Mouse (Mus musculus): ENCODE measurements around the gene Vim. TPM values are rescaled to one million over a fixed set of nuclear protein-coding genes. Genes with fewer than 3 reads are reported as not detected.

The Vim gene
- total and polyA plus RNA-seq, 3 experiments = 222 to 1,410 (median 451) TPM

DNA sequence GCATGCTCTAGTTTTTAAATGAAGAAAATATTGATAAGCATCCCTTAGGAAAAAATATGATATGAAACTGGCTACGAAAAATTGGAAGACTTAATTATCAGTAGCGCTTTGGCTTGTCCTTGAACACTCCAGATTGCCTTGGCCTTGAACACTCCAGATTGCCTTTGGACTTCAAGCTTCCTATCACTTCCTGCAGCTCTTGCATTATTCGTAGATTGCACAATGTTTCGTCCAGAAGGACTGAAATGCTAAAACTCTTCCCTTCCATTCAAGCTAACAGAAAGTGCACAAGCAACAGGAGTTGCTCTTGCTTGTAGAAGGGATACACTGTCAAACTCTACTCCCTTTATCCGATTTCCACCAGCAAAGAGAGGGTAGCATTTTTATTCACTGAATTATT, 14.4 kb upstream of the Vim start:
- TF ChIP-seq GATA2 (IDR thresholded peaks at IDR 0.05; ENCODE audit: borderline replicate concordance, low read depth, low read length) (no peak), TAL1 (conservative IDR thresholded peaks at IDR 0.05; ENCODE audit: low read depth, low read length) (no peak), GATA1 (IDR thresholded peaks at IDR 0.05; ENCODE audit: borderline replicate concordance, low read length) (no peak), CTCF (IDR thresholded peaks at IDR 0.05; ENCODE audit: low read depth, low read length) (no peak), POLR2AphosphoS5 (IDR thresholded peaks at IDR 0.05; ENCODE audit: insufficient replicate concordance, low read depth, low read length) (no peak)

DNA sequence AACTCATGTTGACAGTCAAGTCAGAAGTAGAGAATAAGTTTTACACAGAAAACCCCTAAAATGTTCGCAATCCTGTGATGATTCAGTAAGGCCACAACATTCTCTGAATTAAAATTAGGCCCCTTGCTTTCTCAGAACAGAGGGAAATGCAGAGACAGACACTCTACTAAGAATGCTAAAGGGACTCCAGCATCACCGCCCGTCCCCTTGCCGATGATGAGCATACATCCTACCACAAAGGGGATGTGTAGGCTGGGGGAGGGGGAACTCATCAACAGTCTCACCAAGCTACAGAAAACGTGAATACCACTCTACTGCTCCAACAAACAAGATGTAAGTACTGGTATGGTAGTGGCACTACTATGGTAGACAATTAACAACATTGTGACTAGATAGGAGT, 14.0 kb upstream of the Vim start:
- Histone ChIP-seq H3K36me3 (replicated peaks) (no peaks in the 10 kb centered on the region), H3K9me3 (replicated peaks) (no peaks in the 10 kb centered on the region), H3K4me1 (ENCODE audit: insufficient read depth, low read depth, low read length) (no peaks in the 10 kb centered on the region), H3K27me3 (ENCODE audit: insufficient read depth, low read length) (peaks cover 29% of the 10 kb centered on the region), H3K4me3 (ENCODE audit: low read depth, low read length) (no peak overlapping the region)
- no peak for ATAC-seq (ENCODE audit: extremely low read depth, insufficient number of reproducible peaks, low FRiP score, poor library complexity, severe bottlenecking)
- no peak for DNase-seq (ENCODE audit: low spot score)
- TF ChIP-seq GATA1 (IDR thresholded peaks at IDR 0.05; ENCODE audit: borderline replicate concordance, low read length) (no peak), GATA2 (IDR thresholded peaks at IDR 0.05; ENCODE audit: borderline replicate concordance, low read depth, low read length) (no peak), CTCF (IDR thresholded peaks at IDR 0.05; ENCODE audit: low read depth, low read length) (no peak), POLR2AphosphoS5 (IDR thresholded peaks at IDR 0.05; ENCODE audit: insufficient replicate concordance, low read depth, low read length) (no peak), TAL1 (conservative IDR thresholded peaks at IDR 0.05; ENCODE audit: low read depth, low read length) (no peak)

More for the DNA sequence above, 14.4 kb upstream of the Vim start:
- no peaks in the 10 kb centered on the region for H3K4me1 ChIP-seq (ENCODE audit: insufficient read depth, low read depth, low read length)
- DNase-seq (ENCODE audit: low spot score) = no peak
- no peak for ATAC-seq (ENCODE audit: extremely low read depth, insufficient number of reproducible peaks, low FRiP score, poor library complexity, severe bottlenecking)
- H3K27me3 ChIP-seq (ENCODE audit: insufficient read depth, low read length) = peaks cover 29% of the 10 kb centered on the region
- H3K36me3 ChIP-seq (replicated peaks) = no peaks in the 10 kb centered on the region
- H3K4me3 ChIP-seq (ENCODE audit: low read depth, low read length) = no peak overlapping the region
- H3K9me3 ChIP-seq (replicated peaks) = no peaks in the 10 kb centered on the region

DNA sequence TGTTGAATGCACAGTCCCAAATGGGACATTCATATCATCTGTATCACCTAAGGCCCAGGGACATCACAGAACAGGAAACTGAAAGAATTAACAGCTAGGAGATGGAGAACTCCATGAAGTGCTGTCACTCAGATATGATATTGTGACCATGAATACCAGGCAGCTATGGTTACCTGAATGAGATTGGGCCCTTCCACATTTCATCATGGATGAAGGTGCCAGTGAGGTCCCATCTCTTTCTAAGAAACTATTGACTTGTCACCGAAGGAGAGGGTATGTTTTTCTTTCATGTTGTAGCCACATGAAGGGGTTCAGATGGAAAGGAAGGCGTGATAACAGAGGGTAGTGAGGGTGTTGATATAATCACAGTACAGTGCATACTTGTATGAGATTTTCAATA, 13.3 kb upstream of the Vim start:
- TF ChIP-seq TAL1 (conservative IDR thresholded peaks at IDR 0.05; ENCODE audit: low read depth, low read length) (no peak), GATA1 (IDR thresholded peaks at IDR 0.05; ENCODE audit: borderline replicate concordance, low read length) (no peak), CTCF (IDR thresholded peaks at IDR 0.05; ENCODE audit: low read depth, low read length) (no peak), POLR2AphosphoS5 (IDR thresholded peaks at IDR 0.05; ENCODE audit: insufficient replicate concordance, low read depth, low read length) (no peak), GATA2 (IDR thresholded peaks at IDR 0.05; ENCODE audit: borderline replicate concordance, low read depth, low read length) (no peak)
- H3K9me3 ChIP-seq (replicated peaks) = no peaks in the 10 kb centered on the region
- no peaks in the 10 kb centered on the region for H3K4me1 ChIP-seq (ENCODE audit: insufficient read depth, low read depth, low read length)
- DNase-seq (ENCODE audit: low spot score) (no peak), ATAC-seq (ENCODE audit: extremely low read depth, insufficient number of reproducible peaks, low FRiP score, poor library complexity, severe bottlenecking) (no peak)
- H3K27me3 ChIP-seq (ENCODE audit: insufficient read depth, low read length) = peaks cover 29% of the 10 kb centered on the region
- no peaks in the 10 kb centered on the region for H3K36me3 ChIP-seq (replicated peaks)
- no peak overlapping the region for H3K4me3 ChIP-seq (ENCODE audit: low read depth, low read length)

DNA sequence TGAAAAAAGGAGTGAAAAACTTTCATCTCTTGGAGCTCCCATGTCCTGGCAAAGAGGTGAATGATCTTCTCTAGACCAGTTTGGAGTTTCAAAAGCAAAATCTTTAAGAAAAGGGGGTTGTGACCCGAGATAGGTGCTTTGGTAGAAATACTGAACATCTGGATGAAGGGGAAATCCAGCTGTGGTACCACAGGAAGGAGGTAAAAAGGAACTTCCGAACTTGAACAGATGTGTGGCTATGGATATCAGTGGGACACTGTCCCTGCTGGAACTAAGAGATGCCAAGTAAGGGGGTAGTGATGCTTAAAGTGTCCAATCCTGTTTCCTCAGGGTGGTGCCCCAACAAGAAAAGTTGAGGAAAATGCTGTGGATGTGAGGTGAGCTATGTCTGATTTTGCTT, 3.6 kb upstream of the Vim start:
- no peak for TF ChIP-seq GATA1 (IDR thresholded peaks at IDR 0.05; ENCODE audit: borderline replicate concordance, low read length)
- no peak for TF ChIP-seq CTCF (IDR thresholded peaks at IDR 0.05; ENCODE audit: low read depth, low read length)
- TF ChIP-seq POLR2AphosphoS5 (IDR thresholded peaks at IDR 0.05; ENCODE audit: insufficient replicate concordance, low read depth, low read length) = no peak
- TF ChIP-seq GATA2 (IDR thresholded peaks at IDR 0.05; ENCODE audit: borderline replicate concordance, low read depth, low read length) = no peak
- TF ChIP-seq TAL1 (conservative IDR thresholded peaks at IDR 0.05; ENCODE audit: low read depth, low read length) = no peak
- DNase-seq (ENCODE audit: low spot score) = no peak
- ATAC-seq (ENCODE audit: extremely low read depth, insufficient number of reproducible peaks, low FRiP score, poor library complexity, severe bottlenecking) = no peak
- H3K27me3 ChIP-seq (ENCODE audit: insufficient read depth, low read length) = peaks cover 56% of the 10 kb centered on the region
- no peaks in the 10 kb centered on the region for H3K36me3 ChIP-seq (replicated peaks)
- H3K4me3 ChIP-seq (ENCODE audit: low read depth, low read length) = no peak overlapping the region
- H3K4me1 ChIP-seq (ENCODE audit: insufficient read depth, low read depth, low read length) = peaks cover 32% of the 10 kb centered on the region
- no peaks in the 10 kb centered on the region for H3K9me3 ChIP-seq (replicated peaks)

DNA sequence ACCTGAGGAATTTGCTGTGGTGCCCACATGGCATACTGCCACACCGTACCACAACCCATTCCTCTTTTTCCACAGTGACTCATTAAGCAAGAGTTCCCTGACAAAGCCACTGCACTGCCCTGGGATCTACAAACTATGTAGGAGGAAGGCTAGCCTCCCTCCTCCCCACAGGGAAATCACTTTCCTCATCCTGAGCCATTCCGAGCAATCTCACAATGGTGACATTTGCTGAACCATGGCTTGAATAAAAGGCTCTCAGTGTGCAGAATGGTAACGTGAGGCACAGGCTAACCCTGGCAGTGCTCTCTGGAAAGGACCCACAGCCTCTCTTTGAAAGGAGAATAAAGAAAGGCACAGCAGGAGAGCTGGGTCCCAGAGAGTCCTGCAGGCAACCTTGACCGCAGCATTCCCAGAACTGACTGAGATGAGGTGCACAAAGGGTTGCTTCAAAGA, 1.6 kb upstream of the Vim start:
- Histone ChIP-seq H3K27me3 (ENCODE audit: insufficient read depth, low read length) (peaks cover 68% of the 10 kb centered on the region), H3K4me1 (ENCODE audit: insufficient read depth, low read depth, low read length) (peaks cover 42% of the 10 kb centered on the region), H3K36me3 (replicated peaks) (peaks cover 3% of the 10 kb centered on the region), H3K4me3 (ENCODE audit: low read depth, low read length) (no peak overlapping the region), H3K9me3 (replicated peaks) (no peaks in the 10 kb centered on the region)
- DNase-seq (ENCODE audit: low spot score) (no peak), ATAC-seq (ENCODE audit: extremely low read depth, insufficient number of reproducible peaks, low FRiP score, poor library complexity, severe bottlenecking) (no peak)
- no peak for TF ChIP-seq GATA2 (IDR thresholded peaks at IDR 0.05; ENCODE audit: borderline replicate concordance, low read depth, low read length)

DNA sequence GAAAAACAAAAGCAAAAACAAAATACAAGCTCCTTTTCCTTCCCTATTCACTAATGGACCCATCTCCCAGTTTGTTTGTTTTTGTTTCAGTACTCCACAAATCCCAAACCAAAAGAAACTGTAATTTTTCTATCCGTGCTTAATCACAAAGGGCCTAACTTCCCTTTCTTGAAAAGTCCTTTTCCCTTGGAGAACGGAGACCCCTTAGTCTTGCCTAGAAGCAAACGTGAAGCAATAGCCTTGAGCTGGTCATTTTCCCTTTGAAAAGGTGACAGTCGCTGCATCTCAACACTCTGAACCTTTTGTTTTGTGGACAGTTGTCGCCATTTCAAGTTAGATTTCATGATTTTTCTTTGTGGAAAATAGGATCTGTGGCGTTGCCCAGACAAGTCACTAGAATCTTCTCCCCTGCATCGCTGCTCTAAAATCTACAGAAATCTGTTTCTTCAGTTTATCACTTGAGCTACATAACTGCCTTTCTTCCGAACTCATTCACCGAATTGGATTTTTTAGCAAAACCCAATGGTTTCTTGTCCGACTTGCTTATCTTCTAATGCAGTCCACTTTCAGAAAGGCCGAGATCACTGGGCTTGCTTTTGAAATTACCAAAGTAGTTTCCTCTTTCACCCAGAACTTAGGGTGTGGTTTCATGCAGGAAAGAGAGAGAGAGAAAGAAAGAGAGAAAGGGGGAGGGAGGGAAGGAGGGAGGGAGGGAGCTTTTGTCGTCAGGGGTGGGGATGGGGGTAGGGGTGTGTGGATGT, 900 bp upstream of the Vim start:
- DNase-seq (ENCODE audit: low spot score) = peak; percentile 7
- H3K9me3 ChIP-seq (replicated peaks) = no peaks in the 10 kb centered on the region
- peaks cover 68% of the 10 kb centered on the region for H3K27me3 ChIP-seq (ENCODE audit: insufficient read depth, low read length)
- peaks cover 3% of the 10 kb centered on the region for H3K36me3 ChIP-seq (replicated peaks)
- peak; percentile 9; the same call in 1 of the 2 replicates for ATAC-seq (ENCODE audit: extremely low read depth, insufficient number of reproducible peaks, low FRiP score, poor library complexity, severe bottlenecking)
- peaks cover 42% of the 10 kb centered on the region for H3K4me1 ChIP-seq (ENCODE audit: insufficient read depth, low read depth, low read length)
- TF ChIP-seq CTCF (IDR thresholded peaks at IDR 0.05; ENCODE audit: low read depth, low read length) (no peak), GATA1 (IDR thresholded peaks at IDR 0.05; ENCODE audit: borderline replicate concordance, low read length) (no peak)
- peak overlapping the region; percentile 75; the same call in 1 of the 2 replicates for H3K4me3 ChIP-seq (ENCODE audit: low read depth, low read length)
